Mouse (Mus musculus) lung, adult 2 months (tissue): ENCODE results near the gene Pif1.

Experiments
- CTCF ChIP-seq: fragments of 200-500 bp; IDR thresholded peaks from 2 replicates; pipeline ENCODE4 v1.5.1; 2011; ENCODE audit warnings: mild to moderate bottlenecking, low read length, control low read depth; ENCODE audit not compliant: insufficient read depth
- POLR2A ChIP-seq: fragments of 200-500 bp; IDR thresholded peaks from 2 replicates; pipeline ENCODE4 v1.6.1; 2011; ENCODE audit warnings: low read depth, mild to moderate bottlenecking, control low read depth, low read length, borderline replicate concordance; ENCODE audit errors: extremely low read depth

DNA sequence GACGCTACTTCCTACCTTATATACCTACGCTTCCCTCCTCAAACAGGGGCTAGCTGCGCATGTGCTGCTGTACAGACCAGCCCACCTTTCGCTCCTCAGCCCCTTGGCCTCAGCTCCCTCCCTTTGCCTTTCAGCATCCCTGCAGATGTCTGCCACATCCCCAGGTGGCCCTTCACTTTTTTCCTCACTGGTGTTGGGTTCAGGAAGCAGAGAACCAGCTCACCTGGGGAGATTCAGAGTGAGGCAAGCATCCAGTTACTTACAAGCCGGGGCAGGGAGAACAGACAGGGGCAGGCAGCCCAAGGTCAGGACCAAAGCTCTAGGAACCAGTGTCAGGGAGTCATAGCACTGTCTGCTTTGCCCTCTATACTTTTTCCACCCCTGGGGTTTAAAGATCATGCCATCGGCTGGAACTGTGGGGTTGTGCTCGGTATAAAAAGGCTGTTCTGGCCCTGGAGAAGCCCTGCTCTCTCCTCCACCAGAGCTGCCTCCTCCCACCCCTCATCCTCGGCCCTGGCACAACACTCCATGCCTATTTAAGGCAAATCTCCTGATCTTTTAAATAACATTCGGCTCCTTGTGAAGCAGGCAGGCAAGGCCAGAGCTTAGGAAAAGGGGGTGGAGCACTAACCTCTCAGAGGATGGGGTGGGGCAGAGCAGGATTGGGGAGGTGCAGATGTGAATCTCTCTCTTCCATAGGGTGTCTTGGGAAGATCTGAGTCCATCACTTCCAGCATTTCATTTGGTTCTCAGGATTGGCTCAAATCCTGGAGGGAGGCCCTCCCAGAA, 19.6 kb downstream of the Pif1 start:
- no peak for TF ChIP-seq CTCF
- no peak for TF ChIP-seq POLR2A
